Mouse (Mus musculus): ENCODE results near the gene Galk2. TPM values are rescaled to one million over a fixed set of nuclear protein-coding genes. Genes with fewer than 3 reads are reported as not detected.

Gene Galk2
- total RNA-seq (2021) = 1 to 10 TPM; 3.3 to 4.0 TPM
- long read RNA-seq, experiment 1, partial matches to known transcripts = 1 of 5 reads
- long read RNA-seq, experiment 1, other reads (novel, unspliced or antisense) = 0 of 5 reads
- long read RNA-seq, experiment 2, partial matches to known transcripts = 0 of 4 reads
- long read RNA-seq, experiment 2, other reads (novel, unspliced or antisense) = 1 of 4 reads

- DNase-seq = peak; percentile 83 to 90
- intact Hi-C loops (cut with DNase I) = no loop called here
These were observed at the start of gene Galk2, which contains the start of gene Cops2 for GRCm38 (mm10) chr2:125858521-125859280. Galk2 (plus strand) TSS chr2:125859109. Cops2 (minus strand) TSS chr2:125859139.

- no peak for DNase-seq
- intact Hi-C loops (cut with DNase I) = no loop called here
These were observed 49.4 kb upstream of the Galk2 start for GRCm38 (mm10) chr2:125809551-125809950.

- intact Hi-C loops (cut with DNase I) = no loop called here
These were observed 47.6 kb upstream of the Galk2 start for GRCm38 (mm10) chr2:125811332-125811731.

GRCm38 (mm10) chr2:125813972-125814595 is 44.8 kb upstream of the Galk2 start:
- intact Hi-C loops (cut with DNase I) = no loop called here

More at GRCm38 (mm10) chr2:125811332-125811731, 47.6 kb upstream of the Galk2 start:
- no peak for DNase-seq

GRCm38 (mm10) chr2:125820397-125820796 is 38.5 kb upstream of the Galk2 start:
- intact Hi-C loops (cut with DNase I) = no loop called here
- DNase-seq = no peak

More at GRCm38 (mm10) chr2:125813972-125814595, 44.8 kb upstream of the Galk2 start:
- no peak for DNase-seq

GRCm38 (mm10) chr2:125826201-125826600 is 32.7 kb upstream of the Galk2 start:
- intact Hi-C loops (cut with DNase I) = no loop called here

GRCm38 (mm10) chr2:125827898-125828297 is 31.0 kb upstream of the Galk2 start:
- DNase-seq = no peak
- intact Hi-C loops (cut with DNase I) = no loop called here

More at GRCm38 (mm10) chr2:125826201-125826600, 32.7 kb upstream of the Galk2 start:
- no peak for DNase-seq

GRCm38 (mm10) chr2:125829924-125830323 is 29.0 kb upstream of the Galk2 start:
- intact Hi-C loops (cut with DNase I) = no loop called here
- DNase-seq = no peak

GRCm38 (mm10) chr2:125838091-125838490 is 20.8 kb upstream of the Galk2 start:
- intact Hi-C loops (cut with DNase I) = loop anchor here (5.0 kb wide), 1 partner anchor 86 kb away; no protein-coding TSS in a partner anchor
- DNase-seq = no peak

GRCm38 (mm10) chr2:125838708-125839284 is 20.1 kb upstream of the Galk2 start:
- DNase-seq = no peak
- intact Hi-C loops (cut with DNase I) = loop anchor here (5.0 kb wide), 1 partner anchor 86 kb away; no protein-coding TSS in a partner anchor

GRCm38 (mm10) chr2:125851237-125851636 is 7.7 kb upstream of the Galk2 start:
- DNase-seq = no peak
- intact Hi-C loops (cut with DNase I) = no loop called here

GRCm38 (mm10) chr2:125857707-125858106 is 1.2 kb upstream of the Galk2 start:
- no peak for DNase-seq
- intact Hi-C loops (cut with DNase I) = no loop called here

- intact Hi-C loops (cut with DNase I) = loop anchor here (5.0 kb wide), 1 partner anchor 289 kb away; the partner anchor contains the start of genes Dtwd1 and Fam227b
- DNase-seq = no peak
These were observed 4.9 kb downstream of the Galk2 start for GRCm38 (mm10) chr2:125863799-125864198.

- intact Hi-C loops (cut with DNase I) = loop anchor here (5.0 kb wide), 1 partner anchor 288 kb away; the partner anchor contains the start of genes Dtwd1 and Fam227b
- DNase-seq = no peak
These were observed 5.6 kb downstream of the Galk2 start for GRCm38 (mm10) chr2:125864551-125864950.

- intact Hi-C loops (cut with DNase I) = no loop called here
- no peak for DNase-seq
These were observed 6.7 kb downstream of the Galk2 start for GRCm38 (mm10) chr2:125865585-125865984.

- intact Hi-C loops (cut with DNase I) = no loop called here
- peak; percentile 23 to 29 for DNase-seq
These were observed 7.3 kb downstream of the Galk2 start for GRCm38 (mm10) chr2:125866058-125866740.

- DNase-seq = no peak
- intact Hi-C loops (cut with DNase I) = no loop called here
These were observed 9.4 kb downstream of the Galk2 start for GRCm38 (mm10) chr2:125868301-125868700.

GRCm38 (mm10) chr2:125870159-125870558 is 11.2 kb downstream of the Galk2 start:
- intact Hi-C loops (cut with DNase I) = no loop called here
- DNase-seq = no peak

- intact Hi-C loops (cut with DNase I) = no loop called here
- no peak for DNase-seq
These were observed 27.1 kb downstream of the Galk2 start for GRCm38 (mm10) chr2:125885891-125886576.

All from gastrocnemius, postnatal 36 days (tissue).